Mouse (Mus musculus): ENCODE data around the gene Slc25a53.

DNA sequence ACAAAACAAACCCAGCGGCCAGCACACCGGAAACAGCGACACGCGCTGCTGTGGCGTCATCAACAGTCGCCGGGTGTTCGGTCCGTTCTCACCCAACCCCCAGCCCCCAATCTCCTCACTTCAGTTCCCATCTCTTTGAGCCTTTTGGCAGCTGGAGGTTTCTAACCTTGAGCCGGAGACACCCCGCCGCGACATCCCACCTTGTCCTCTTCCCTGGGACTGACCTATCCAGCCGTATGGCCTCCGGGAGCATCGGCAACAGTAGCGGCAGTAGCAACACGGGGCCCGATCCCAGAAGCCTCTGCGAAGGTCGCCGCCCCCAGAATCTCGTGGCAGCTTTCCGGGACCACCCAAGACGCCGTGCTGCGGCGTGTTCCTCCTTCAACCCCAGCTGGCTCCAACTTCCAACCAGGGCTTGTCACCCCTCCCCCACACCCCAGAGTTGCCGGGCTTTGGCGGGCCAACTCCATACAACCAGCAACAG, at the start of gene Slc25a53:
- TF ChIP-seq CTCF (IDR thresholded peaks at IDR 0.05; ENCODE audit: control insufficient read depth, insufficient read depth, low read length) (no peak), POLR2A (IDR thresholded peaks at IDR 0.05; ENCODE audit: borderline replicate concordance, control insufficient read depth, low read depth, low read length) (peak; percentile 33; the same call in 1 of the 2 replicates)

Data from bone marrow, adult 2 months (tissue).